Mouse (Mus musculus) skeletal muscle tissue, adult 2 months (tissue): ENCODE measurements around the gene Tmem242.

Experiments
- DNase-seq: peaks from one replicate; pipeline ENCODE4 v3.0.0-alpha.2; 2012; ENCODE audit warnings: low read depth, low spot score

The Tmem242 gene

DNA sequence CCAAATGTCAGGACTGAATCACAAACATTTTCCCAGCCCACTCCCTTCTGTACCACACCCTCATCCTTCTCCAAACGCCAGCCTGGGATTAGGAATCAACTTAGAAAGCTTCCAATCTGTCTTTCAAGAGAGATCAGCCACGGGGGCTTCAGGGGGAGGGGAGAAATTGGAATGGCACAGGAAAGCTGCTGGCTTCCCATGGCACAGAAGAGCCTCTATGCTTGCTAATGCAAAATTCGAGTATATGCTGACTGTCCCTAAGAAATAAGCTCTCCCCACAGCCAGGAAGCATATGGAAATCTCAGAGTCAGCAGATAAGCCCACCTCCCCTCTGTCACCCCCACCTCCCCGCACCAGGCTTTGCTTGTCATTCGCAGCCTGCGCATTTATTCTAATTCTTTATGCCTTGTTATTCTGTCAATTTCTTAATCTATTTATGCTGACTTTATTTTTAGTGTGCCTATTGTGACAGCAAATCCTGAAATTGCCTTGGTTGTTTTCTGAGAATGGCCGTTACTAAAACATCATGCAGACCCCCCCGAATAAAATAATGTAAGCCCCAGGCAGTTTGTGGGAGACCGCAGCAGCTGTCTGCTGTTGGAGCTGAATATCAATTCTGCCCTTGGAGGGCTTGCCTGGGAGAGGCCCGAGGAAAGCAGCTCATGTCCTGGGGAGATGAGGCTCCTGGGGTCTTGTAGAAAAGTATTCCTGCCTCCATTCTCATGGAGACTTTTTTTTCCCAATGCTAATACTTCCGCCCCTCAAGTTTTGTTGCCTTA is 62.7 kb downstream of the Tmem242 start:
- no peak for DNase-seq

- DNase-seq: no peak
Observed at GRCm38 (mm10) chr17:5372951-5373350, 67.1 kb downstream of the Tmem242 start.

DNA sequence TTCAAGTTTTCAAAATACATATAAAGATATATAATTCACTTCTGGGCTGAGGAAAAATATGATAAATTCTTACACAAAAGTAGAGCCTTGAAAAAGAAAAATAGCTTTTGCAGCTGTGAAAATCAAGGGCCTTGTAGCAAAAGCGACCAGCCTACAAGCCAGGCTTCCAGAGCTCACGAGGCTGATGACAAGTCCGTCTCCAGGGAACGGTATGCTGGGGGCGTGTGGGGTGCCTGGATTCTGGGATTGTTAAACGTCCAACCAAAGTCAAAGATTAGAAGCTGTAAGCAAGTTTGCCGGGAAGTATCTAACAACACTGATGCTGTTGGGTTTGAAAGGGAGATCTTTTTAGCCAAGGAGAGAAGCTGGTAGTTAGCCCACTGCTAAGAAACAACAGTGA is 68.5 kb downstream of the Tmem242 start:
- no peak for DNase-seq

DNA sequence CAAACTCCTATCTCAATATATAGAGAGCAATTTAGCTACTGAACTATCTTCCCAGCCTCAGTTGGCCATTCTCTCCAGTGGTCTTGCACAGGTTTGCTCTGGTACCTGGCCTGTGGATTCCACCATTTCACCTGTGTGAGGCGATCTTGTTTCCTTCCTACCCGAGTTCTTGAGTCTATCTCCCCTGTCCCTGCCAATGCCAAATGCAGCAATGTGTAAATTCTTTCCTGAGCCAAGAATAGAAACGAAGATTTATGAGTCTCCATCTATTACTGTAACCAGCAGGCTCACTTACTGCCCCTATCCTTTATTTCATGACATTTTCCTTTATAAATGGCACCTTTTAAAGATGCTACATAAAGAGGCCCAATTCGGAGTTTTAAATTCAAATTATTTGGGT is 69.0 kb downstream of the Tmem242 start:
- DNase-seq: no peak

- no peak for DNase-seq
Observed at GRCm38 (mm10) chr17:5365992-5366398, 74.1 kb downstream of the Tmem242 start.
